Mouse (Mus musculus) spleen, adult 2 months (tissue): ENCODE measurements at regions not wholly inside any gene's neighbourhood (a gene's known extent, or its start where the extent isn't known, plus 50 kb on each side); places are given as distances from the start of the nearest gene placed in this dataset.

Source experiments
- CTCF ChIP-seq: fragments of 200-500 bp; IDR thresholded peaks from 2 replicates; pipeline ENCODE4 v1.5.1; 2011; ENCODE audit warnings: mild to moderate bottlenecking, inconsistent platforms; ENCODE audit not compliant: insufficient read depth, insufficient read length, insufficient replicate concordance; ENCODE audit errors: extremely low read depth
- POLR2A ChIP-seq: fragments of 200-500 bp; IDR thresholded peaks from 2 replicates; pipeline ENCODE4 v1.6.1; 2011; ENCODE audit warnings: low read depth, low read length, inconsistent platforms

- TF ChIP-seq CTCF = no peak
- no peak for TF ChIP-seq POLR2A
These were observed 498.5 kb upstream of the Cblb start for GRCm38 (mm10) chr16:51532496-51532895.
